Mouse (Mus musculus) MEL (cell line): ENCODE results near the gene Gstp2. TPM values are rescaled to one million over a fixed set of nuclear protein-coding genes. Genes with fewer than 3 reads are reported as not detected.
"Not testable (repeated sequence)": the region's sequence is repeated elsewhere in the genome, so short reads cannot be mapped to it uniquely, and the experiment has no call there.

ENCODE experiments used
- DNase-seq: peaks from one replicate; pipeline ENCODE4 v3.0.0; 2011; ENCODE audit warnings: low read depth, low spot score
- H3K27ac ChIP-seq: 2 replicates; pipeline ENCODE4 v1.5.1; 2012; ENCODE audit warnings: low read depth, mild to moderate bottlenecking, control low read depth, low read length, moderate library complexity; ENCODE audit not compliant: control insufficient read depth
- H3K27me3 ChIP-seq, 2 experiments: fragments of 150-350 bp in 1 of 2; sonication (generic) in 1 of 2; 2 replicates each; pipeline ENCODE4 v1.6.1; 2012; ENCODE audit warnings: low read length in 2 of 2, mild to moderate bottlenecking in 2 of 2, improper control_type of control experiment in 1 of 2, moderate library complexity in 1 of 2; ENCODE audit not compliant: insufficient read depth in 2 of 2, control insufficient read depth in 1 of 2
- H3K36me3 ChIP-seq, 2 experiments: 2 replicates each; pipeline ENCODE4 v1.6.1; 2012 to 2014; ENCODE audit warnings: low read length in 2 of 2, improper control_type of control experiment in 1 of 2, inconsistent platforms in 1 of 2, mild to moderate bottlenecking in 1 of 2; ENCODE audit not compliant: insufficient read depth in 2 of 2, control insufficient read depth in 1 of 2
- H3K4me1 ChIP-seq, 2 experiments: fragments of 150-350 bp in 1 of 2; sonication (generic) in 1 of 2; 2 replicates each; pipeline ENCODE4 v1.6.1; 2012; ENCODE audit warnings: low read length in 2 of 2, improper control_type of control experiment in 1 of 2, mild to moderate bottlenecking in 1 of 2; ENCODE audit not compliant: insufficient read depth in 2 of 2, control insufficient read depth in 1 of 2
- H3K4me3 ChIP-seq, 2 experiments: fragments of 150-350 bp in 1 of 2; sonication (generic) in 1 of 2; 2 replicates each; pipeline ENCODE4 v1.5.1; 2012; ENCODE audit warnings: low read depth in 2 of 2, low read length in 2 of 2, mild to moderate bottlenecking in 2 of 2, moderate library complexity in 2 of 2, control low read depth in 1 of 2, improper control_type of control experiment in 1 of 2; ENCODE audit not compliant: control insufficient read depth in 1 of 2, insufficient read depth in 1 of 2
- H3K79me2 ChIP-seq: 2 replicates; pipeline ENCODE4 v1.6.1; 2012; ENCODE audit warnings: mild to moderate bottlenecking, low read length, moderate library complexity; ENCODE audit not compliant: control insufficient read depth, poor library complexity, insufficient read depth
- H3K9ac ChIP-seq: 2 replicates; pipeline ENCODE4 v1.6.1; 2012; ENCODE audit warnings: low read depth, mild to moderate bottlenecking, control low read depth, low read length, moderate library complexity; ENCODE audit not compliant: control insufficient read depth, poor library complexity, severe bottlenecking
- H3K9me3 ChIP-seq: fragments of 150-350 bp; sonication (generic); replicated peaks from 2 replicates; pipeline ENCODE4 v1.6.1; 2012; ENCODE audit warnings: mild to moderate bottlenecking, low read length, improper control_type of control experiment, moderate library complexity; ENCODE audit not compliant: insufficient read depth
- BHLHE40 ChIP-seq: IDR thresholded peaks from 2 replicates; pipeline ENCODE4 v1.6.1; 2012; ENCODE audit warnings: low read depth, mild to moderate bottlenecking, inconsistent platforms, low read length, improper control_type of control experiment, borderline replicate concordance
- CHD1 ChIP-seq: IDR thresholded peaks from 2 replicates; pipeline ENCODE4 v1.6.1; 2012; ENCODE audit warnings: low read depth, mild to moderate bottlenecking, inconsistent platforms, low read length, improper control_type of control experiment
- CTCF ChIP-seq, 3 experiments: IDR thresholded peaks in 2 of 3; conservative IDR thresholded peaks in 1 of 3; 2 replicates each; pipeline ENCODE4 v1.5.1; 2011 to 2012; ENCODE audit warnings: low read length in 3 of 3, low read depth in 2 of 3, mild to moderate bottlenecking in 2 of 3, improper control_type of control experiment in 1 of 3, inconsistent platforms in 1 of 3, mixed read lengths in 1 of 3, moderate library complexity in 1 of 3; ENCODE audit not compliant: control insufficient read depth in 1 of 3, insufficient read depth in 1 of 3, poor library complexity in 1 of 3, severe bottlenecking in 1 of 3
- E2F4 ChIP-seq: IDR thresholded peaks from 2 replicates; pipeline ENCODE4 v1.6.1; 2011; ENCODE audit warnings: low read depth, low read length, improper control_type of control experiment, borderline replicate concordance
- ELF1 ChIP-seq: IDR thresholded peaks from 2 replicates; pipeline ENCODE4 v1.6.1; 2014; ENCODE audit warnings: low read depth, mild to moderate bottlenecking, inconsistent platforms, low read length, improper control_type of control experiment, moderate library complexity
- EP300 ChIP-seq, 2 experiments: IDR thresholded peaks; 2 replicates each; pipeline ENCODE4 v1.6.1; 2011; ENCODE audit warnings: improper control_type of control experiment in 2 of 2, low read length in 2 of 2, low read depth in 1 of 2, mild to moderate bottlenecking in 1 of 2
- GABPA ChIP-seq: IDR thresholded peaks from 2 replicates; pipeline ENCODE4 v1.6.1; 2012; ENCODE audit warnings: low read depth, mild to moderate bottlenecking, inconsistent platforms, low read length, improper control_type of control experiment, moderate library complexity
- HCFC1 ChIP-seq: IDR thresholded peaks from 2 replicates; pipeline ENCODE4 v1.6.1; 2012; ENCODE audit warnings: low read depth, mild to moderate bottlenecking, inconsistent platforms, low read length, improper control_type of control experiment, moderate library complexity
- KAT2A ChIP-seq: conservative IDR thresholded peaks from 2 replicates; pipeline ENCODE4 v1.6.1; 2012; ENCODE audit warnings: low read depth, low read length, improper control_type of control experiment, inconsistent platforms
- MAX ChIP-seq: IDR thresholded peaks from 2 replicates; pipeline ENCODE4 v1.6.1; 2011; ENCODE audit warnings: low read length, improper control_type of control experiment
- MAZ ChIP-seq: IDR thresholded peaks from 2 replicates; pipeline ENCODE4 v1.6.1; 2012; ENCODE audit warnings: low read depth, mild to moderate bottlenecking, inconsistent platforms, low read length, improper control_type of control experiment
- MXI1 ChIP-seq: IDR thresholded peaks from 2 replicates; pipeline ENCODE4 v1.6.1; 2011; ENCODE audit warnings: mild to moderate bottlenecking, low read depth, low read length, improper control_type of control experiment
- MYC ChIP-seq: IDR thresholded peaks from 2 replicates; pipeline ENCODE4 v1.6.1; 2011; ENCODE audit warnings: low read depth, mild to moderate bottlenecking, low read length, improper control_type of control experiment, moderate library complexity
- NRF1 ChIP-seq: IDR thresholded peaks from 2 replicates; pipeline ENCODE4 v1.6.1; 2014; ENCODE audit warnings: low read depth, mild to moderate bottlenecking, inconsistent platforms, low read length, improper control_type of control experiment, moderate library complexity; ENCODE audit not compliant: poor library complexity, insufficient read depth, severe bottlenecking
- POLR2A ChIP-seq, 2 experiments: IDR thresholded peaks; 2 replicates each; pipeline ENCODE4 v1.6.1; 2011 to 2012; ENCODE audit warnings: low read length in 2 of 2, mild to moderate bottlenecking in 2 of 2, control low read depth in 1 of 2, improper control_type of control experiment in 1 of 2, low read depth in 1 of 2, moderate library complexity in 1 of 2; ENCODE audit not compliant: control insufficient read depth in 1 of 2, insufficient read depth in 1 of 2, poor library complexity in 1 of 2
- POLR2AphosphoS2 ChIP-seq: IDR thresholded peaks from 2 replicates; pipeline ENCODE4 v1.6.1; 2011; ENCODE audit warnings: low read length, improper control_type of control experiment
- RAD21 ChIP-seq: IDR thresholded peaks from 2 replicates; pipeline ENCODE4 v1.6.1; 2011; ENCODE audit warnings: mild to moderate bottlenecking, low read depth, low read length, improper control_type of control experiment
- SMC3 ChIP-seq: IDR thresholded peaks from 2 replicates; pipeline ENCODE4 v1.6.1; 2011; ENCODE audit warnings: low read depth, low read length, improper control_type of control experiment
- TCF12 ChIP-seq: IDR thresholded peaks from 2 replicates; pipeline ENCODE4 v1.6.1; 2014; ENCODE audit warnings: low read depth, mild to moderate bottlenecking, inconsistent platforms, low read length, improper control_type of control experiment, moderate library complexity
- UBTF ChIP-seq: IDR thresholded peaks from 2 replicates; pipeline ENCODE4 v1.6.1; 2012; ENCODE audit warnings: low read depth, mild to moderate bottlenecking, inconsistent platforms, low read length, improper control_type of control experiment, moderate library complexity, borderline replicate concordance; ENCODE audit not compliant: insufficient read depth
- USF1 ChIP-seq: IDR thresholded peaks from 2 replicates; pipeline ENCODE4 v1.6.1; 2014; ENCODE audit warnings: low read depth, mild to moderate bottlenecking, inconsistent platforms, low read length, improper control_type of control experiment, moderate library complexity
- ZKSCAN1 ChIP-seq: IDR thresholded peaks from 2 replicates; pipeline ENCODE4 v1.6.1; 2012; ENCODE audit warnings: low read depth, mild to moderate bottlenecking, inconsistent platforms, low read length, improper control_type of control experiment, moderate library complexity
- ZNF384 ChIP-seq: IDR thresholded peaks from 2 replicates; pipeline ENCODE4 v1.6.1; 2012; ENCODE audit warnings: low read depth, mild to moderate bottlenecking, inconsistent platforms, low read length, improper control_type of control experiment
- polyA plus RNA-seq, 2 experiments: library from polyadenylated mRNA; stranded (reverse) in 1 of 2; unstranded in 1 of 2; fragments of >175 nt in 1 of 2; fragments of >200 nt in 1 of 2; gene quantifications; 2 replicates each; pipeline versions ENCODE4 v1.2.1 to v1.2.4; 2012; ENCODE audit warnings: low replicate concordance in 2 of 2, low read depth in 1 of 2; ENCODE audit not compliant: insufficient read length in 2 of 2, insufficient read depth in 1 of 2, missing spikeins in 1 of 2
- total RNA-seq: library from RNA; depleted of rRNA; stranded (reverse); fragments of 300-350 nt; gene quantifications from 2 replicates; pipeline ENCODE4 v1.2.3, GENCODE M21; 2012

Gene Gstp2
- total and polyA plus RNA-seq, 3 experiments = 0.65 to 7.4 TPM; not detected in 1

GRCm38 (mm10) chr19:4066877-4067276 lies 21.1 kb upstream of the Gstp2 start:
- no peaks in the 10 kb centered on the region for H3K9me3 ChIP-seq
- TF ChIP-seq EP300 (IDR thresholded peaks at IDR 0.05; ENCODE audit: low read depth in 1 of 2, low read length in 2 of 2) (no peak), UBTF (no peak), POLR2AphosphoS2 (no peak), ZKSCAN1 (no peak)
- TF ChIP-seq, all 39 proteins: peak for 0
- peaks cover 0 to 3% of the 10 kb centered on the region in 2 experiments; a peak in 1 of 4 replicates for H3K4me1 ChIP-seq
- no peak for DNase-seq
- H3K27me3 ChIP-seq = peaks cover 2% of the 10 kb centered on the region in 2 experiments; a peak in 3 of 4 replicates
- H3K27ac ChIP-seq = no peak overlapping the region
- no peak overlapping the region for H3K4me3 ChIP-seq
- H3K9ac ChIP-seq = no peak overlapping the region
- no peaks in the 10 kb centered on the region for H3K79me2 ChIP-seq
- H3K36me3 ChIP-seq = no peaks in the 10 kb centered on the region

- no peaks in the 10 kb centered on the region for H3K79me2 ChIP-seq
- H3K27me3 ChIP-seq = peaks cover 0 to 2% of the 10 kb centered on the region in 2 experiments; a peak in 2 of 4 replicates
- no peak overlapping the region for H3K27ac ChIP-seq
- H3K36me3 ChIP-seq = no peaks in the 10 kb centered on the region
- no peak overlapping the region for H3K9ac ChIP-seq
- no peak for TF ChIP-seq CTCF (IDR thresholded peaks at IDR 0.05 in 2 of 3, conservative IDR thresholded peaks at IDR 0.05 in 1 of 3; ENCODE audit: control insufficient read depth in 1 of 3, insufficient read depth in 1 of 3, low read depth in 2 of 3, low read length in 3 of 3, poor library complexity in 1 of 3, severe bottlenecking in 1 of 3)
- no peak for TF ChIP-seq POLR2A (IDR thresholded peaks at IDR 0.05; ENCODE audit: control insufficient read depth in 1 of 2, insufficient read depth in 1 of 2, low read depth in 1 of 2, low read length in 2 of 2, poor library complexity in 1 of 2)
- no peak for TF ChIP-seq USF1
- TF ChIP-seq RAD21 = no peak
- no peak for TF ChIP-seq GABPA
- no peak for TF ChIP-seq NRF1
- no peak for TF ChIP-seq MYC
- no peak for TF ChIP-seq MAZ
- TF ChIP-seq CHD1 = no peak
- TF ChIP-seq SMC3 = no peak
- TF ChIP-seq ZNF384 = no peak
- TF ChIP-seq E2F4 = no peak
- no peak for TF ChIP-seq POLR2AphosphoS2
- no peak for TF ChIP-seq BHLHE40
- no peak for TF ChIP-seq ELF1
- TF ChIP-seq HCFC1 = no peak
- no peak for TF ChIP-seq KAT2A
- no peak for TF ChIP-seq TCF12
- no peak for TF ChIP-seq MAX
- TF ChIP-seq MXI1 = no peak
- H3K4me3 ChIP-seq = no peak overlapping the region
- peaks cover 0 to 3% of the 10 kb centered on the region in 2 experiments; a peak in 1 of 4 replicates for H3K4me1 ChIP-seq
- no peak for DNase-seq
- no peaks in the 10 kb centered on the region for H3K9me3 ChIP-seq
These were observed 20.5 kb upstream of the Gstp2 start for GRCm38 (mm10) chr19:4066280-4066679.

GRCm38 (mm10) chr19:4064501-4064900 lies 18.7 kb upstream of the Gstp2 start:
- H3K9me3 ChIP-seq, H3K36me3 ChIP-seq, H3K4me3 ChIP-seq, H3K27ac ChIP-seq, H3K27me3 ChIP-seq, H3K9ac ChIP-seq, H3K79me2 ChIP-seq, H3K4me1 ChIP-seq, DNase-seq: not testable (repeated sequence)

- Histone ChIP-seq H3K27ac (peak overlapping the region; percentile 36; the same call in 1 of the 2 replicates), H3K4me1 (peaks cover 3 to 10% of the 10 kb centered on the region in 2 experiments; a peak in 3 of 4 replicates)
- not testable (repeated sequence) for H3K9ac ChIP-seq, DNase-seq, H3K4me3 ChIP-seq, H3K27me3 ChIP-seq, H3K9me3 ChIP-seq, H3K79me2 ChIP-seq, H3K36me3 ChIP-seq
These were observed 17.5 kb upstream of the Gstp2 start for GRCm38 (mm10) chr19:4063357-4063756.
